Mouse (Mus musculus): ENCODE results near the gene Mamdc2.

- TF ChIP-seq CTCF (IDR thresholded peaks at IDR 0.05; ENCODE audit: control insufficient read depth, insufficient read depth, insufficient replicate concordance, low read depth, low read length): no peak
- TF ChIP-seq POLR2A (IDR thresholded peaks at IDR 0.05; ENCODE audit: control insufficient read depth, low read depth, low read length): no peak
Observed at GRCm38 (mm10) chr19:23487421-23487820, 39.2 kb upstream of the Mamdc2 start.
